Mouse (Mus musculus) limb, embryonic 14.5 days (tissue): ENCODE results near the gene Dgkz. TPM values are rescaled to one million over a fixed set of nuclear protein-coding genes. Genes with fewer than 3 reads are reported as not detected.

Source experiments
- ATAC-seq: fragments of 200-750 bp; cut with Nextera tagmentation; 2 replicates; pipeline ENCODE4 v1.8.0; 2017; ENCODE audit warnings: low read depth, moderate number of reproducible peaks, moderate TSS enrichment; ENCODE audit not compliant: low FRiP score
- DNase-seq: peaks from one replicate; pipeline ENCODE4 v3.0.0-alpha.2; 2015; ENCODE audit warnings: low spot score
- H3K27ac ChIP-seq: fragments of 300-500 bp; sonication (generic); replicated peaks from 2 replicates; pipeline ENCODE4 v1.5.1; 2014; ENCODE audit warnings: low read depth, mild to moderate bottlenecking, low read length, moderate library complexity, mixed read lengths
- H3K27me3 ChIP-seq: fragments of 300-500 bp; sonication (generic); 2 replicates; pipeline ENCODE4 v1.6.1; 2014; ENCODE audit warnings: low read length, mixed read lengths; ENCODE audit not compliant: control insufficient read depth, insufficient read depth
- H3K36me3 ChIP-seq: fragments of 300-500 bp; sonication (generic); 2 replicates; pipeline ENCODE4 v1.6.1; 2014; ENCODE audit warnings: mild to moderate bottlenecking, low read length, moderate library complexity, mixed read lengths; ENCODE audit not compliant: control insufficient read depth, insufficient read depth
- H3K4me1 ChIP-seq: fragments of 300-500 bp; sonication (generic); 2 replicates; pipeline ENCODE4 v1.6.1; 2014; ENCODE audit warnings: antibody characterized with exemption, low read length, mixed read lengths; ENCODE audit not compliant: control insufficient read depth, insufficient read depth
- H3K4me2 ChIP-seq: fragments of 300-500 bp; sonication (generic); replicated peaks from 2 replicates; pipeline ENCODE4 v1.6.1; 2014; ENCODE audit warnings: low read depth, mild to moderate bottlenecking, low read length, moderate library complexity; ENCODE audit not compliant: severe bottlenecking
- H3K4me3 ChIP-seq: fragments of 300-500 bp; sonication (generic); replicated peaks from 2 replicates; pipeline ENCODE4 v1.5.1; 2014; ENCODE audit warnings: low read length
- H3K9ac ChIP-seq: fragments of 300-500 bp; sonication (generic); 2 replicates; pipeline ENCODE4 v1.6.1; 2014; ENCODE audit warnings: mild to moderate bottlenecking, low read depth, low read length, moderate library complexity; ENCODE audit not compliant: severe bottlenecking
- H3K9me3 ChIP-seq: fragments of 300-500 bp; sonication (generic); 2 replicates; pipeline ENCODE4 v1.6.1; 2016; ENCODE audit warnings: low read length; ENCODE audit not compliant: control insufficient read depth
- POLR2A ChIP-seq: fragments of 200-500 bp; IDR thresholded peaks from 2 replicates; pipeline ENCODE4 v1.8.0; 2012; ENCODE audit warnings: inconsistent platforms, mild to moderate bottlenecking, moderate library complexity, borderline replicate concordance; ENCODE audit not compliant: insufficient read depth, insufficient read length; ENCODE audit errors: extremely low read depth
- WGBS: fragments of 180-500 bp; shearing (Covaris S2); extraction: QIAGEN DNeasy Blood & Tissue Kit; methylation state at CpG from one replicate; pipeline ENCODE4 v1.1.7; 2014; 5-methylcytosine and 5-hydroxymethylcytosine counted together
- polyA plus RNA-seq, 2 experiments: library from polyadenylated mRNA; depleted of rRNA in 1 of 2; stranded (reverse) in 1 of 2; unstranded in 1 of 2; fragments of >200 nt; fragmentation: Nextera tagmentation in 1 of 2; extraction: Ambion mirVana in 1 of 2; gene quantifications; 2 replicates each; pipeline versions ENCODE4 v1.2.1 to v1.2.3; 2012 to 2014

Dgkz gene
- polyA plus RNA-seq (2012; rRNA removed) = 97.1 and 109 TPM in 2 replicates
- polyA plus RNA-seq (2014; fragmentation: Nextera tagmentation; extraction: Ambion mirVana) = 40.4 and 42.4 TPM in 2 replicates

GRCm38 (mm10) chr2:91975581-91976541 lies at the start of gene Dgkz:
Gene Dgkz, minus strand, starts transcription at chr2:91975864.
- Histone ChIP-seq H3K4me3 (peak within 1 kb of the TSS; percentile 39), H3K9me3 (no peaks in the 10 kb centered on the region), H3K4me1 (peaks cover 24% of the 10 kb centered on the region), H3K27ac (no peak within 1 kb of the TSS), H3K4me2 (peak within 1 kb of the TSS; percentile 73), H3K27me3 (peaks cover 27% of the 10 kb centered on the region), H3K9ac (peak within 1 kb of the TSS; percentile 41), H3K36me3 (no peaks in the 10 kb centered on the region)
- DNase-seq (no peak), ATAC-seq (no peak)
- WGBS = under 1% methylated on average over 66 of the region's 79 CpGs
- TF ChIP-seq POLR2A = no peak

DNA sequence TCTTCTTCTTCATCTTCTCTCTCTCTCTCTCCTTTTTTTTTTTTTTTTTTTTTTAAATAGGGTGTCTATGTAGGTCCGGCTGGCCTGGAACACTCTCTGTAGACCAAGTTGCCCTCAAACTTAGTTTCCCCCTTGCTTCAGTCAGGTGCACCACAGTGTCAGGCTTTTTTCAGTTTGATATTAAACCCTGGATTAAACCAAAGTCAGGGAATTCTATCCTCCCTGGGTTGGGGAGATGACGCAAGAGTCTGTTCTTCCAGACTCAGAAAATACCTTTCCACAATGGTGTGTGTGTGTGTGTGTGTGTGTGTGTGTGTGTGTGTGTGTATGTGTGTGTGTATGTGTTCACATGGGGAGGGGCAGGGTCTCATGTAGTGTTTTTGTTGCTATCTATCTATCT lies 49.5 kb upstream of the Dgkz start:
- Histone ChIP-seq H3K4me1 (peaks cover 12% of the 10 kb centered on the region), H3K27ac (no peak overlapping the region), H3K36me3 (no peaks in the 10 kb centered on the region), H3K4me3 (no peak overlapping the region), H3K9ac (no peak overlapping the region), H3K4me2 (no peak overlapping the region), H3K9me3 (no peaks in the 10 kb centered on the region), H3K27me3 (no peaks in the 10 kb centered on the region; the same call in 1 of the 2 replicates)
- 88% methylated on average over 2 of the region's 2 CpGs for WGBS
- no peak for ATAC-seq
- TF ChIP-seq POLR2A = no peak
- no peak for DNase-seq

GRCm38 (mm10) chr2:92024274-92024672 lies 48.6 kb upstream of the Dgkz start, which contains the start of gene Creb3l1:
Gene Creb3l1, minus strand, starts transcription at chr2:92024502.
- Histone ChIP-seq H3K27ac (peak within 1 kb of the TSS; percentile 61), H3K36me3 (no peaks in the 10 kb centered on the region), H3K9ac (peak within 1 kb of the TSS; percentile 66), H3K9me3 (no peaks in the 10 kb centered on the region), H3K4me2 (peak within 1 kb of the TSS; percentile 95), H3K27me3 (no peaks in the 10 kb centered on the region; the same call in 1 of the 2 replicates), H3K4me3 (peak within 1 kb of the TSS; percentile 73), H3K4me1 (peaks cover 21% of the 10 kb centered on the region)
- DNase-seq (peak; percentile 89), ATAC-seq (peak; percentile 58)
- TF ChIP-seq POLR2A = no peak
- WGBS = 0% methylated on average over 18 of the region's 27 CpGs

- 3% methylated on average over 41 of the region's 56 CpGs for WGBS
- ATAC-seq (peak; percentile 39; the same call in 1 of the 2 replicates), DNase-seq (peak; percentile 49)
- Histone ChIP-seq H3K4me3 (peak overlapping the region; percentile 73), H3K9me3 (no peaks in the 10 kb centered on the region), H3K27ac (peak overlapping the region; percentile 61), H3K4me2 (peak overlapping the region; percentile 95), H3K27me3 (no peaks in the 10 kb centered on the region; the same call in 1 of the 2 replicates), H3K9ac (peak overlapping the region; percentile 66), H3K4me1 (peaks cover 26% of the 10 kb centered on the region), H3K36me3 (no peaks in the 10 kb centered on the region)
- TF ChIP-seq POLR2A = no peak
These were observed 48.0 kb upstream of the Dgkz start for GRCm38 (mm10) chr2:92023362-92024273.

- Histone ChIP-seq H3K36me3 (no peaks in the 10 kb centered on the region), H3K9ac (no peak overlapping the region), H3K27me3 (no peaks in the 10 kb centered on the region; the same call in 1 of the 2 replicates), H3K4me2 (peak overlapping the region; percentile 4; the same call in 1 of the 2 replicates), H3K4me3 (no peak overlapping the region), H3K4me1 (peaks cover 31% of the 10 kb centered on the region), H3K9me3 (no peaks in the 10 kb centered on the region), H3K27ac (no peak overlapping the region)
- no peak for TF ChIP-seq POLR2A
- no peak for ATAC-seq
- no peak for DNase-seq
- WGBS = 50% methylated on average over 4 of the region's 4 CpGs
These were observed 45.1 kb upstream of the Dgkz start for GRCm38 (mm10) chr2:92020676-92021265.
